Mouse (Mus musculus): ENCODE results near the gene Tk1.
"Not testable (repeated sequence)": the region's sequence is repeated elsewhere in the genome, so short reads cannot be mapped to it uniquely, and the experiment has no call there.

Tk1 gene

DNA sequence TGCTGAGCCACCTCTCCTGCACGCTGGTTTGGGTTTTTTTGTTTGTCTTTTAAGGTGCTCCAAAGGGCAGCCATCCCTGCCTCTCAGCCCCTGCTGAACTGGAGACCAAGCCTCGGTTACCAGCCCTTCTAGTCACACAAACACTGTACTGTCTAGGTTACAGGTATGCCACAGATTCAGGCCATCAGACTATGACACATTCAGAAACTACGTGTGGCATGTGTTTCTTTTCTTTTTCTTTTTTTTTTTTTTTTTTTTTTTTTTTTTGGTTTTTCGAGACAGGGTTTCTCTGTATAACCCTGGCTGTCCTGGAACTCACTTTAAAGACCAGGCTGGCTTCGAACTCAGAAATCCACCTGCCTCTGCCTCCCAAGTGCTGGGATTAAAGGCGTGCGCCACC, 37.4 kb downstream of the Tk1 start:
- DNase-seq, result not testable (repeated sequence)

- peak; percentile 81 for DNase-seq
Measured at GRCm38 (mm10) chr11:117786294-117786693, 39.6 kb downstream of the Tk1 start.

GRCm38 (mm10) chr11:117783683-117784309, 42.1 kb downstream of the Tk1 start:
- peak; percentile 43 for DNase-seq

- peak; percentile 97 for DNase-seq
Measured at GRCm38 (mm10) chr11:117783089-117783488, 42.8 kb downstream of the Tk1 start.

DNA sequence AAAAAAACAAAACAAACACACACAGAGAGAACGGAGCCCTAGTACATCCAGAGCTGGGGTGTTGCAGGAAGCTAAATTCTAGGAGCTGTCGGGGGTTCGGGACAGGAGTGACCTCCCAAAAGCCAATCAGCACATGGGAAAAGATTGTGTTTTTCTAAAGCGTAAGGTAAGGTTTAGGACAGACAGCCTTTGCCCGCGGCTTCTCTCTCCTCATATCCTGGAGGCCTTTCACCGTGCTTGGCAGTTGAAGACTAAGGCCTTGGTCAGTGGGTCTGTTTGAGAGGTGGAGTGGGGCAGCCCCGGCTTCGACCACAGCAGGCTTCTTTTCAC, 43.2 kb downstream of the Tk1 start:
- no peak for DNase-seq

- peak; percentile 92 for DNase-seq
Measured at GRCm38 (mm10) chr11:117781993-117782704, 43.7 kb downstream of the Tk1 start, which contains the start of the genes Tmc8 and Tmc6. TSS of gene Tmc8 (plus strand) at chr11:117782076. TSS of gene Tmc6 (minus strand) at chr11:117782198.

GRCm38 (mm10) chr11:117781199-117781821, 44.6 kb downstream of the Tk1 start:
- DNase-seq, result peak; percentile 87

GRCm38 (mm10) chr11:117780582-117781111, 45.2 kb downstream of the Tk1 start:
- peak; percentile 92 for DNase-seq

DNA sequence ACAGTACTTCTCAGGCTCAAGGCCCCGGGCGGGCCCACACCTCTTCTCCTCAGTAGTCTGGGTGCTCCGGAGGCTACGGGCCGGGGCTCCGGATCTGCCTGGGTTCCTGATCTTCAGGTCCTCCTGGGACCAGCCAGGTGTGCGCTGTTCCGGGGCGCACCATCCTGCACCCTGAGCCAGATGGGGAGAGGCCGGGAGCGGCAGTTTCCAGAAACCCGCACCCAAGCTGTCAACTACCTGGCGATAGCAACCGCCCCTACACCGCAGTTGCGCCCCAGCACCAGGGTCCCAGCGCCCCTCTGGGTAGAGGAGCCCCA, 45.7 kb downstream of the Tk1 start:
- DNase-seq, result no peak

- DNase-seq, result peak; percentile 64
Measured at GRCm38 (mm10) chr11:117779434-117780198, 46.3 kb downstream of the Tk1 start.

DNA sequence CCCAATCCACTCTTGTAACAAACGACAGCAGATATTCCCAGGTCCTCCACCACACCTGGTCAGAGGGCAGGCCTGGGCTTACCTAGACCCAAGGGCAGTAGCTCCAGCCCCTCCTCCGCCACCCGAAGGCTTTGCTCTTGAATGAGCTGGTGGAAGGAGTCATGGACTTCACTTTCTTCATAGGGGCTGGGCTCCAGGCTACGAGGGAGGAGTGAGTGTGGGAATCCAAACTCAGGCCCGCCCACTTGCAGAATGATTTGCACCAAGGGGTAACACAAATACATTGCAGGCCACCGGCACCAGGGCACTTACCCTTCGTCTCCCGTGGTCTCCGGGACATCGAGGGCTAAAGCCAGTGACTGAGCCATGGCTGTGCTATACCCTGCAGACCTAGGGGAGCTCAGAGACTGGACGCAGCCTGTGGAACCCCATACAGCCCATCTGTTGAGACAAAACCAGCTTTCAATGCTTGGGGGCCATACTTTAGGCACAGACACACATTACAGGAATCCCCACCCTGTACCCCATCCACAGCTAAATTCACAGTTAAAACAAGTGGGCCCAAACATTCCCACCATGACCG, 47.0 kb downstream of the Tk1 start:
- no peak for DNase-seq

- no peak for DNase-seq
Measured at GRCm38 (mm10) chr11:117778031-117778430, 47.9 kb downstream of the Tk1 start.

- DNase-seq, result peak; percentile 45
Measured at GRCm38 (mm10) chr11:117777111-117777510, 48.8 kb downstream of the Tk1 start.

GRCm38 (mm10) chr11:117776085-117776792, 49.7 kb downstream of the Tk1 start:
- DNase-seq, result no peak

DNA sequence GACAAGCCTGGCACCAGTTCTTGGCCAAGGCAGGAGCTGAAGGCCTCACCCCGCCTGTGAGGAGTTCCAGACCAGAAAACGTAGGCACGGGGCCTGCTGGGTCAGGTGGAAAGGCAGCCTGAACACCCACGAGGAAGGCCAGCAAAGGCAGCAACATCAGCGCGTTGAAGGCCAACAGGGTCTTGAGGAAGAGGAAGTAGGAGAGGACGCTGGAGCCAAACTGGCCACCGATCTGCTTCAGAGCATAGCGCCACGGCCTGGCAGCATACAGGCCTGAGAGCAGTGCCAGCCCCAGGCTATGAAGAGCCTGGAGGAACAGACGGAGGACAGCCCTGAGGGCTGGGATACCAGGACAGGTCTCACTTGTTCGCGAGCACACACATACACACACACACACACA, 50.4 kb downstream of the Tk1 start:
- DNase-seq, result no peak

DNA sequence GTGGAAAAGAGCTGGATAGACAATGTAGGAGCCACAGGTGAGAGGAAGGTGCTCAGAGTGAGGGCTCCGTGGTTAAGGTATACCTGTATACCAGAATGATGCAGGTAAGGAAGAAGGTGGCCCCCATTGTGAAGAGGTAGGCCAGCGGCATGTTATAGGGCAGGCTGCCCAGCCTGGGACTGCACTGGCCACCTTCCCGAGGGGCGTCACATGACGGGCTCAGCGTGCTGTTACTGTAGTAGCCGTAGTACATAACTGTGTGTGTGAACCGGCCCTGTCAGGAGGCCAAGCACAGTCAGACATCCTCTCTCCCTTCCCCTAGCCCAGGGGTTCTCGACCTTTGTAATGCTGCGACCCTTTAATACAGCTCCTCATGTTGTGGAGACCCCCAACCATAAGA, 51.0 kb downstream of the Tk1 start:
- DNase-seq, result no peak

GRCm38 (mm10) chr11:117772352-117772751, 53.5 kb downstream of the Tk1 start:
- no peak for DNase-seq

DNA sequence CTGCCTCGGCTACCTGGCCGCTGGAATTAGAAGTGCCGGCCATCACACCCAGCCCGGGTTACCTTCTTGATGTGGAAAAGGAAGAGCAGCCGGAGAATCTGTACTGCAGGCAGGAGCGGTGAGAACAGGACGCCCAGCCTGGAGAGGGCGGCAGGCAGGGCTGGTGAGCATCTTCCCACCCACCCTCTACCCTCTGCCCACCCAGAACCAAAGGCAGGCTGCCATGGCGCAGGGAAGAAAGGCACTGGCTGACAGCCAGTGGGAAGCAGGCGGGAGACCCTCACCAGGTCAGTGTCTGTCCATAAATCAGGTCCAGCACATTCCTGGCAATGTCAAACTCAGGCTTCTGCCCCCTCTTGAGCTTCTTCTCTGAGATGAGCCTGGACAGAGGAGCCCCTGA, 55.5 kb downstream of the Tk1 start:
- no peak for DNase-seq

DNA sequence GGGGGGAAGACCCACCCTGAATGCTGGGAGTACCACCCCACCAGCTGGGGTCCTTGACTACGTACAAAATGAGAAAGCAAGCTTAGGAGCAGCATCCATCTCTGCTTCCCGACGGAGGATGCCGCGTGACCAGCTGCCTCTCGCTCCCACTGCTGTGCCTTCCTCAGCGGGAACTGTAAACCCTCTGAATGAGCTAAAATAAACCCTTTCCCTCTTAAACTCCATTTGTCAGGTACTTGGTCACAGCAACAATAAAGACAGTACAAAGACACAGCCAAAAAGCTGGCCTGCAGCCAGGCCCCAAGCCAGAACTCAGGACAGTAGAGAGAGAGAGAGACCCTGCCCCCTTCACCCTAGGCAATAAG, 56.2 kb downstream of the Tk1 start:
- DNase-seq, result no peak

DNA sequence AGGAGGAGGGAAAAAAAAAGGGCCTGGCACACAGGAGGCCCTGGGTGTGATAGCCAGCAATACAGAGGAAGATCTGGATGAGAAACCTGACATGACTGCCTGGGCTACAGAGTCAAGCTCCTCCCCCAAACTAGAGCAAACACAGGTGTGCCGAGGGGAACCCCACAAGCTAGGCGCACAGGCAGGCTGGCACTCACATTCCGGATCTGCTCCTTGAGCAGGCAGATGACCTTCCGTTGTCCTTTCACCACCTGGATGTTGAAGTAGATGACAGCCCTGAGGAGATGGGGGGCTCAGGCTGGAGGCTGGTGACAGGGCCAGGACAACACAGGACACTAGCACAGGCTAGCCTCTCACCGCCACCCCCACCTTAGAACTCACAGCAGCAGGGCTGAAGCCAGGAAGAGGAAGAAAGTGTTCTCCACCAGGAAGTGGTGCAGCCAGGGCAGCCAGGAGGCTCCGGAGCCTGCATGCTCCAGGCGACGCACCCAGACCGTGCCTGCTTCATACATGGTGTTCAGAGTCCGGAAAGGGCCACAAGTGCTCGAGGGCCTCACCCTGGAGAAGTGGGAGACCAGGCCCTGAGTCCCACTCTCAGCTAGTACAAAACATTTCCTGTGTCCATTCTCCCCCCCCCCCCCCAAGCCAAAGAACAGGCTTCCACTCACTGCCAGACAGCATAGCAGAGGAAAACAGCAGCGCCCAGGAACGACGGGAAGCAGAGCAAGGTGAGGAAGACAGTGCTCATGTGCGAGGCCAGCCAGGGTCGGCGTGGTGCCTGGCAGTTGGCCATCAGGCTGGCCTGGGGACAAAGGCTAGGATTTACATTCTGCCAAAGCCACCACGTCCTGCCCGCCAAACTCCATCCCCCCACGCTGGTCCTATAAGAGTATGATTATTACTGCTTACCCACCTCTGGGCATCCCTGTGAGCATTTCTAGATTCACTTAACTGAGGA, 56.9 kb downstream of the Tk1 start:
- no peak for DNase-seq

GRCm38 (mm10) chr11:117766275-117766674, 59.6 kb downstream of the Tk1 start:
- DNase-seq, result no peak

Measured in thymus, postnatal 25 days (tissue).